Mouse (Mus musculus) limb, embryonic 15.5 days (tissue): ENCODE results near the gene Pecr. TPM values are rescaled to one million over a fixed set of nuclear protein-coding genes. Genes with fewer than 3 reads are reported as not detected.
"Not testable (repeated sequence)": the region's sequence is repeated elsewhere in the genome, so short reads cannot be mapped to it uniquely, and the experiment has no call there.

Experiments
- ATAC-seq: fragments of 200-750 bp; cut with Nextera tagmentation; 2 replicates; pipeline ENCODE4 v1.8.0; 2017; ENCODE audit warnings: low read depth, moderate TSS enrichment; ENCODE audit not compliant: insufficient number of reproducible peaks, low FRiP score, low TSS enrichment
- H3K27ac ChIP-seq: fragments of 300-500 bp; sonication (generic); 2 replicates; pipeline ENCODE4 v1.5.1; 2015; ENCODE audit warnings: moderate library complexity, mild to moderate bottlenecking, inconsistent platforms
- H3K27me3 ChIP-seq: fragments of 300-500 bp; sonication (generic); 2 replicates; pipeline ENCODE4 v1.6.1; 2015; ENCODE audit warnings: inconsistent platforms
- H3K36me3 ChIP-seq: fragments of 300-500 bp; sonication (generic); 2 replicates; pipeline ENCODE4 v1.6.1; 2015; ENCODE audit warnings: inconsistent platforms
- H3K4me1 ChIP-seq: fragments of 300-500 bp; sonication (generic); 2 replicates; pipeline ENCODE4 v1.6.1; 2015; ENCODE audit warnings: inconsistent platforms
- H3K4me2 ChIP-seq: fragments of 300-500 bp; sonication (generic); 2 replicates; pipeline ENCODE4 v1.6.1; 2015; ENCODE audit warnings: mild to moderate bottlenecking, inconsistent platforms
- H3K4me3 ChIP-seq: fragments of 300-500 bp; sonication (generic); 2 replicates; pipeline ENCODE4 v1.5.1; 2015; ENCODE audit warnings: mild to moderate bottlenecking, inconsistent platforms
- H3K9ac ChIP-seq: fragments of 300-500 bp; sonication (generic); 2 replicates; pipeline ENCODE4 v1.6.1; 2015; ENCODE audit warnings: inconsistent platforms
- H3K9me3 ChIP-seq: fragments of 300-500 bp; sonication (generic); 2 replicates; pipeline ENCODE4 v1.6.1; 2016; ENCODE audit warnings: inconsistent platforms
- WGBS: fragments of 180-500 bp; shearing (Covaris S2); methylation state at CpG from one replicate; pipeline ENCODE4 v1.1.7; 2015; 5-methylcytosine and 5-hydroxymethylcytosine counted together
- polyA plus RNA-seq: library from polyadenylated mRNA; unstranded; fragments of >200 nt; fragmentation: Nextera tagmentation; extraction: Ambion mirVana; gene quantifications from 2 replicates; pipeline ENCODE4 v1.2.1, GENCODE M21; 2015

Pecr gene
- polyA plus RNA-seq, 1 experiment from 2014 or later: 33.3 TPM

DNA sequence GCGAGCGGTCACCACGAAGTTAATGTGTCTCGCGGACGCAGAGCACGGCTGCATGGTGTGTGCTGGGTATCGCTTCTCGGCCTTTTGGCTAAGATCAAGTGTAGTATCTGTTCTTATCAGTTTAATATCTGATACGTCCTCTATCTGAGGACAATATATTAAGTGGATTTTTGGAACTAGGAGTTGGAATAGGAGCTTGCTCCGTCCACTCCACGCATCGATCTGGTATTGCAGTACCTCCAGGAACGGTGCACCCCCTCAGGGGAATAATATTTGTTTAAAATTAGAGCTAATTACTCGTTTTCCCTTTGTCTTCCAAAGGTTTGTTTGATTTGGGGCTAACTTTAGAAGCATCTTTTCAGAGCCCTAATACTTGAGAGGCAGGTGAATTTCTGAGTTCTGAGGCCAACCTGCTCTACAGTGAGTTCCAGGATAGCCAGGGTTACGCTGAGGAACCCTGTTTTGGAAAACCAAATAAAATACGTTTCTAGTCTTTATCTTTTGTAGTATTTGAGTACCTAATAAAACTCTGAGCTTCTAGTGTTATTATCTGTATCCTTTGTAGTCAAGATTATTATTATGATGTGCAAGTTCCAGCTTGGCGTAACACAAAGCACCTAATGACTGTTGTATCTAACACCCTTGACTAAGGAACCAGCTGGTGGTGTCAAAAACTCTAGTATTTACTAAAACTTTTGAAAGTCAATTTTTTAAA is 57.8 kb downstream of the Pecr start:
- Histone ChIP-seq H3K4me1 (no peaks in the 10 kb centered on the region; the same call in 1 of the 2 replicates), H3K27ac (no peak overlapping the region), H3K36me3 (no peaks in the 10 kb centered on the region), H3K9me3 (no peaks in the 10 kb centered on the region), H3K4me3 (peak overlapping the region; percentile 50), H3K9ac (no peak overlapping the region), H3K27me3 (peaks cover 17% of the 10 kb centered on the region), H3K4me2 (peak overlapping the region; percentile 65)
- ATAC-seq: peak; percentile 78
- under 1% methylated on average over 11 of the region's 18 CpGs for WGBS

- not testable (repeated sequence) for H3K36me3 ChIP-seq, H3K27ac ChIP-seq, H3K4me1 ChIP-seq, H3K9me3 ChIP-seq
- ATAC-seq: peak; percentile 81
- Histone ChIP-seq H3K4me3 (peak overlapping the region; percentile 50), H3K27me3 (peaks cover 17% of the 10 kb centered on the region), H3K9ac (0 out of 2 replicates have a peak overlapping the region, but pooled peaks have one; percentile 26), H3K4me2 (peak overlapping the region; percentile 65)
- WGBS: under 1% methylated on average over 25 of the region's 31 CpGs
Observed at GRCm38 (mm10) chr1:72225720-72226171, 58.4 kb downstream of the Pecr start.

DNA sequence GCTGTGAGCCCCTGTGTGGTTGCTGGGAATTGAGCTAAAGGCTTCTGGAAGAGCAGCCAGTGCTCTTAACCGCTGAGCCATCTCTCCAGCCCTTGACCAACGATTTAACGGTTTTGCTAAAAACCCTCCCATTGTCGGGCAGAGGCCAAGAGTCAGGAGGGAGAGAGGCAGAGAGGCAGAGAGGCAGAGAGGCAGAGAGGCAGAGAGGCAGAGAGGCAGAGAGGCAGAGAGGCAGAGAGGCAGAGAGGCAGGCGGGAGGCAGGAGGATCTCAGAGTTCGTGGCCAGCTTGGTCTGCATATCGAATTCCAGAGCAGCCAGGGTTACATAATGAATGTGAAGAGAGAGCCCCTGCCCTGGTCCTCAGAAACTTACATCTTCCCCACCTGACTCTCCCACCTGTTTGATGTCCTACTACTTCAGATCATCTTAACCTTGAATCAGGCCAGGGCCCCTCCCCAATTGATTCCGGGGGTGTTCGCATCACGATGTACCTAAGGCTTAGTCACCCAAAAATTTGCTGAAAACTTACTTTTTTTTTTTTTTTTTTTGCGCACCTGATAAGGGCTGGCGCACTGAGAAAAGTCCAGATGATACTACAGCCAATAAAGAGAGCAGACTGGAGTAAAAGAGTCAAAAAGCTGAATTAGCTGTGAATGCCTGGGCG is 58.9 kb downstream of the Pecr start:
- H3K27ac ChIP-seq: no peak overlapping the region
- no peaks in the 10 kb centered on the region for H3K36me3 ChIP-seq
- peaks cover 17% of the 10 kb centered on the region for H3K27me3 ChIP-seq
- no peak for ATAC-seq
- H3K4me1 ChIP-seq: no peaks in the 10 kb centered on the region; the same call in 1 of the 2 replicates
- H3K4me2 ChIP-seq: peak overlapping the region; percentile 65
- no peak overlapping the region for H3K9ac ChIP-seq
- peak overlapping the region; percentile 50 for H3K4me3 ChIP-seq
- H3K9me3 ChIP-seq: no peaks in the 10 kb centered on the region
- 7% methylated on average over 13 of the region's 13 CpGs for WGBS

- ATAC-seq: no peak
- WGBS: 22% methylated on average over 4 of the region's 4 CpGs
Observed at GRCm38 (mm10) chr1:72220008-72220407, 64.1 kb downstream of the Pecr start.

GRCm38 (mm10) chr1:72219116-72219515 is 65.0 kb downstream of the Pecr start:
- 44% methylated on average over 2 of the region's 2 CpGs for WGBS
- H3K27me3 ChIP-seq: peaks cover 9% of the 10 kb centered on the region
- no peaks in the 10 kb centered on the region for H3K36me3 ChIP-seq
- no peak overlapping the region for H3K27ac ChIP-seq
- H3K4me1 ChIP-seq: 0 out of 2 replicates have a peak, but pooled peaks cover 3% of the 10 kb centered on the region
- ATAC-seq: no peak
- H3K4me3 ChIP-seq: no peak overlapping the region
- H3K9me3 ChIP-seq: no peaks in the 10 kb centered on the region
- no peak overlapping the region for H3K4me2 ChIP-seq
- H3K9ac ChIP-seq: no peak overlapping the region

More at GRCm38 (mm10) chr1:72220008-72220407, 64.1 kb downstream of the Pecr start:
- no peak overlapping the region for H3K27ac ChIP-seq
- H3K4me2 ChIP-seq: no peak overlapping the region
- no peak overlapping the region for H3K9ac ChIP-seq
- no peak overlapping the region for H3K4me3 ChIP-seq
- 0 out of 2 replicates have a peak, but pooled peaks cover under 1% of the 10 kb centered on the region for H3K4me1 ChIP-seq
- peaks cover 16% of the 10 kb centered on the region for H3K27me3 ChIP-seq
- no peaks in the 10 kb centered on the region for H3K9me3 ChIP-seq
- H3K36me3 ChIP-seq: no peaks in the 10 kb centered on the region

GRCm38 (mm10) chr1:72218626-72219025 is 65.5 kb downstream of the Pecr start:
- H3K36me3 ChIP-seq: no peaks in the 10 kb centered on the region
- no peak overlapping the region for H3K27ac ChIP-seq
- no peak overlapping the region for H3K4me3 ChIP-seq
- H3K9ac ChIP-seq: no peak overlapping the region
- ATAC-seq: no peak
- WGBS: 59% methylated on average over 2 of the region's 2 CpGs
- 0 out of 2 replicates have a peak, but pooled peaks cover 4% of the 10 kb centered on the region for H3K27me3 ChIP-seq
- no peak overlapping the region for H3K4me2 ChIP-seq
- H3K9me3 ChIP-seq: no peaks in the 10 kb centered on the region
- H3K4me1 ChIP-seq: 0 out of 2 replicates have a peak, but pooled peaks cover 3% of the 10 kb centered on the region

DNA sequence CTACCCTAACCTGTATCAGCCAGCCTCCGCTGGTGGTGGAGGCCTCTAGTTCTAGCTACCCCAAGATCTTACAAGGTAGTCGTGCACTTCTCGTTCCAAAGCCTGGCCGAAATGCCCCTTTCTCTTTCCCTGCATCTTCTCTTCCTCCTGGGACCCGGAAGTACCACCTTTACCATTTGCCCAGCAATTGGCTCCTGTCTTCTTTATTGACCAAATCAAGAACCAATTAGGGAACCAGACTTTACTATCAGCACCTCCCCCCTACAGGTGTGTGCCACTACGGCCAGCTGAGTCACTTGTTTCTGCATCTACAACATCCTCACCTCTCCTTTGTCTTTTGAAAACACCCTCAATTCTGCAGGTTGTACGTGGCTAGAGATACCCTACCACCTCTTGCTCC is 67.4 kb downstream of the Pecr start:
- 0 out of 2 replicates have a peak, but pooled peaks cover 3% of the 10 kb centered on the region for H3K4me1 ChIP-seq
- WGBS: 81% methylated on average over 7 of the region's 7 CpGs
- H3K36me3 ChIP-seq: no peaks in the 10 kb centered on the region

GRCm38 (mm10) chr1:72215174-72215573 is 68.9 kb downstream of the Pecr start:
- Histone ChIP-seq H3K4me1 (peaks cover 3% of the 10 kb centered on the region; the same call in 1 of the 2 replicates), H3K36me3 (no peaks in the 10 kb centered on the region)

More for the DNA sequence above, 67.4 kb downstream of the Pecr start:
- Histone ChIP-seq H3K4me3 (no peak overlapping the region), H3K4me2 (no peak overlapping the region), H3K9me3 (no peaks in the 10 kb centered on the region), H3K27ac (no peak overlapping the region), H3K9ac (no peak overlapping the region), H3K27me3 (0 out of 2 replicates have a peak, but pooled peaks cover 1% of the 10 kb centered on the region)
- no peak for ATAC-seq

DNA sequence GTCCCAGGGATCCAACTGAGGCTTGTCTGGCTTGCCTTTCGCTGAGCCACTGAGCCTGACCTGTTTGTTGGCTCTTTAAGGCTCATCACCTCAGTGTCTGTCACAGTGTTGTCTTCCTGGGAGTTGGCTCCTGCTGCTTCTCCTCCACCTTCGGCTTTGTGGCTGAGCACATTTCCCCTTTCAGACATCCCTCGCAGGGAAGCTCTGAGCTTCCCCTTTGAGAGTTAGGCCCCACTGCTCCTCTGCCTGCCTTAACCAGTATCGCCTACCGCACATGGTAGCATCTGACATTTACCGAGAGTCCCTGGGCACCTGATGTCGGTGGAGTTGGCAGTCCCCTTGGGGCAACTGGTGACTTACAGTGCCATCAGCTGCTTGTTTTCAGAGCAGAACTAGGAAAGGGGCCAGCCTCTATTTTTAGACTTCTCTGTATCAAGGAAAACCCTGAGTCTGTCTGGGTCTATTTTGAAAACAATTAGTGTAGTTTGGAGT is 69.6 kb downstream of the Pecr start:
- Histone ChIP-seq H3K36me3 (no peaks in the 10 kb centered on the region), H3K4me3 (no peak overlapping the region), H3K27ac (no peak overlapping the region), H3K4me2 (no peak overlapping the region), H3K9ac (no peak overlapping the region), H3K4me1 (peaks cover 3% of the 10 kb centered on the region; the same call in 1 of the 2 replicates), H3K9me3 (no peaks in the 10 kb centered on the region), H3K27me3 (0 out of 2 replicates have a peak, but pooled peaks cover 4% of the 10 kb centered on the region)
- no peak for ATAC-seq
- WGBS: 63% methylated on average over 7 of the region's 7 CpGs

More at GRCm38 (mm10) chr1:72215174-72215573, 68.9 kb downstream of the Pecr start:
- no peak for ATAC-seq
- Histone ChIP-seq H3K27ac (no peak overlapping the region), H3K4me3 (no peak overlapping the region), H3K4me2 (no peak overlapping the region), H3K27me3 (0 out of 2 replicates have a peak, but pooled peaks cover 4% of the 10 kb centered on the region), H3K9me3 (no peaks in the 10 kb centered on the region), H3K9ac (no peak overlapping the region)
- 73% methylated on average over 4 of the region's 4 CpGs for WGBS

DNA sequence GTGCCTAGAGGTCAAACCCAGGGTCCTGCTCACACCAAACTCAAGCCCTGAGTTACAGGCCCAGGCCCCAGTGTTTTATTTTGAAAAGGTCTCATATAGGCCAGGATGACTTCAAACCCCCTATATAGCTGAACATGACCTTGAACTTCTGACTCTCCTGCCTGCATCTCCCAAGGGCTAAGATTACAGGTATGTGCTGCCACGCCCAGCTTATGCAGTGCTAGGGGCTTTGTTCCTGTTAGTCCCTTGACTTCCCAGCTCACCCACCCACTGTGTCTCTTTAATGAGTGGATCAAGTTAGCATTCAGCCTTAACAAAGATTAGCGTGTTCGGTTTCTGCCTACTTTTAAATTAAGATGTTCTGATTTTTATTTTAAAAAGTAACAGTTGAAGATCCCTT is 70.2 kb downstream of the Pecr start:
- Histone ChIP-seq H3K27ac (no peak overlapping the region), H3K36me3 (no peaks in the 10 kb centered on the region), H3K9ac (no peak overlapping the region), H3K4me1 (peaks cover 3% of the 10 kb centered on the region; the same call in 1 of the 2 replicates), H3K4me2 (no peak overlapping the region), H3K27me3 (0 out of 2 replicates have a peak, but pooled peaks cover 4% of the 10 kb centered on the region), H3K4me3 (no peak overlapping the region), H3K9me3 (no peaks in the 10 kb centered on the region)
- 89% methylated on average over 3 of the region's 3 CpGs for WGBS
- no peak for ATAC-seq

GRCm38 (mm10) chr1:72211701-72212699 is 72.1 kb downstream of the Pecr start, which contains the start of gene Mreg:
Gene Mreg (minus strand): TSS chr1:72212307.
- whole genome bisulfite sequencing: under 1% methylated on average over 74 of the region's 89 CpGs
- Histone ChIP-seq H3K36me3 (no peaks in the 10 kb centered on the region), H3K4me1 (peaks cover 3% of the 10 kb centered on the region; the same call in 1 of the 2 replicates), H3K9me3 (no peaks in the 10 kb centered on the region), H3K4me2 (peak within 1 kb of the TSS; percentile 98), H3K9ac (peak within 1 kb of the TSS; percentile 66), H3K4me3 (peak within 1 kb of the TSS; percentile 79), H3K27me3 (0 out of 2 replicates have a peak, but pooled peaks cover 4% of the 10 kb centered on the region), H3K27ac (no peak within 1 kb of the TSS)
- ATAC-seq: 0 out of 2 replicates have a peak, but pooled peaks have one; percentile 44
